Mouse (Mus musculus): ENCODE results near the gene Dnah1.

DNA sequence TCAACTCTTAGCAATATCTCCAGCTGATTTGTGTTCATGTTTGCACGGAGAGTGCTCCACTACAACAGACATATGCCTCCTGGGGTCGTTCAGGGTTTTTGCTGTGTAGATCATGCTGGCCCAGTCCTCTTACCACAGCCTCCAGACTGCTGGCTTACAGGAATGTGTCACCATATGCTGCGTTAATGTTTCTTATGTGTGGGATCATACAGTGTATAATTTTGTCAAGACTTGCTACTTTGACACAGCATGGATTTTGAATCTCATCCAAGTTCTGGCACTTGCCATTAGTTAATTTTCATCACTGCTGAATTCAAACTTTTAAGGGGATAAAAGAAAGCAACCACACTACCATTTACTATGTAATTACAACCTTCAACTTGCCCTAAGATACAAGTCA lies 12.1 kb upstream of the Dnah1 start:
- no peak for TF ChIP-seq POLR2A (IDR thresholded peaks at IDR 0.05; ENCODE audit: borderline replicate concordance, control insufficient read depth, low read depth, low read length)
- no peak for TF ChIP-seq CTCF (IDR thresholded peaks at IDR 0.05; ENCODE audit: control insufficient read depth, insufficient read depth, low read length)

All from bone marrow, adult 2 months (tissue).